Mouse (Mus musculus) brain, embryonic 14.5 days (tissue): ENCODE measurements around the gene Sync.

ENCODE experiments used
- CTCF ChIP-seq: fragments of 200-500 bp; IDR thresholded peaks from 2 replicates; pipeline ENCODE4 v1.5.1; 2012; ENCODE audit warnings: inconsistent platforms, mild to moderate bottlenecking, moderate library complexity, borderline replicate concordance; ENCODE audit not compliant: insufficient read depth, insufficient read length; ENCODE audit errors: extremely low read depth
- POLR2A ChIP-seq: fragments of 200-500 bp; IDR thresholded peaks from 2 replicates; pipeline ENCODE4 v1.6.1; 2012; ENCODE audit warnings: mild to moderate bottlenecking, inconsistent platforms, borderline replicate concordance; ENCODE audit not compliant: poor library complexity, insufficient read depth, insufficient read length, severe bottlenecking; ENCODE audit errors: extremely low read depth

- TF ChIP-seq CTCF (no peak), POLR2A (no peak)
These were observed 34.9 kb upstream of the Sync start for GRCm38 (mm10) chr4:129252492-129252891.
